Mouse (Mus musculus) kidney, embryonic 16.5 days (tissue): Measurements from ENCODE around the gene Ilkap. TPM values are rescaled to one million over a fixed set of nuclear protein-coding genes. Genes with fewer than 3 reads are reported as not detected.

Source experiments
- ATAC-seq: fragments of 200-750 bp; cut with Nextera tagmentation; 2 replicates; pipeline ENCODE4 v1.8.0; 2017; ENCODE audit warnings: moderate TSS enrichment; ENCODE audit not compliant: low FRiP score, low TSS enrichment
- H3K27ac ChIP-seq: fragments of 300-500 bp; sonication (generic); 2 replicates; pipeline ENCODE4 v1.5.1; 2014; ENCODE audit warnings: low read length
- H3K27me3 ChIP-seq: fragments of 300-500 bp; sonication (generic); 2 replicates; pipeline ENCODE4 v1.6.1; 2014; ENCODE audit warnings: low read length, control low read depth, mixed read lengths; ENCODE audit not compliant: insufficient read depth
- H3K36me3 ChIP-seq: fragments of 300-500 bp; sonication (generic); 2 replicates; pipeline ENCODE4 v1.6.1; 2014; ENCODE audit warnings: low read length, control low read depth, mixed read lengths; ENCODE audit not compliant: insufficient read depth
- H3K4me1 ChIP-seq: fragments of 300-500 bp; sonication (generic); 2 replicates; pipeline ENCODE4 v1.6.1; 2014; ENCODE audit warnings: low read length, control low read depth, mixed read lengths; ENCODE audit not compliant: insufficient read depth
- H3K4me2 ChIP-seq: fragments of 300-500 bp; sonication (generic); replicated peaks from 2 replicates; pipeline ENCODE4 v1.6.1; 2014; ENCODE audit warnings: low read depth, low read length
- H3K4me3 ChIP-seq: fragments of 300-500 bp; sonication (generic); 2 replicates; pipeline ENCODE4 v1.5.1; 2014; ENCODE audit warnings: mild to moderate bottlenecking, low read length
- H3K9ac ChIP-seq: fragments of 300-500 bp; sonication (generic); replicated peaks from 2 replicates; pipeline ENCODE4 v1.6.1; 2014; ENCODE audit warnings: low read length
- H3K9me3 ChIP-seq: fragments of 300-500 bp; sonication (generic); 2 replicates; pipeline ENCODE4 v1.6.1; 2016; ENCODE audit warnings: low read length, control low read depth
- WGBS: fragments of 180-500 bp; shearing (Covaris S2); extraction: QIAGEN DNeasy Blood & Tissue Kit; methylation state at CpG from one replicate; pipeline ENCODE4 v1.1.7; 2014; 5-methylcytosine and 5-hydroxymethylcytosine counted together
- polyA plus RNA-seq: library from polyadenylated mRNA; unstranded; fragments of >200 nt; fragmentation: Nextera tagmentation; extraction: Ambion mirVana; gene quantifications from 2 replicates; pipeline ENCODE4 v1.2.1, GENCODE M21; 2015

Ilkap gene
- polyA plus RNA-seq, 1 experiment from 2014 or later: 140 TPM

- under 1% methylated on average over 68 of the region's 68 CpGs for WGBS
- peak; percentile 58 for ATAC-seq
- Histone ChIP-seq H3K36me3 (peaks cover 11% of the 10 kb centered on the region; the same call in 1 of the 2 replicates), H3K4me1 (peaks cover 16% of the 10 kb centered on the region), H3K27me3 (peaks cover 3% of the 10 kb centered on the region; the same call in 1 of the 2 replicates), H3K9ac (peak within 1 kb of the TSS; percentile 77), H3K4me2 (peak within 1 kb of the TSS; percentile 88), H3K9me3 (peaks cover 9% of the 10 kb centered on the region; the same call in 1 of the 2 replicates), H3K27ac (no peak within 1 kb of the TSS), H3K4me3 (peak within 1 kb of the TSS; percentile 42)
Measured at GRCm38 (mm10) chr1:91366215-91367108, 32.2 kb downstream of the Ilkap start, which contains the start of gene Erfe. Gene Erfe, plus strand, starts transcription at chr1:91366430.

GRCm38 (mm10) chr1:91365816-91366214, 32.8 kb downstream of the Ilkap start:
- Histone ChIP-seq H3K4me2 (peak overlapping the region; percentile 88), H3K27ac (no peak overlapping the region), H3K36me3 (peaks cover 6% of the 10 kb centered on the region; the same call in 1 of the 2 replicates), H3K9ac (peak overlapping the region; percentile 77; the same call in 1 of the 2 replicates), H3K4me3 (peak overlapping the region; percentile 42), H3K9me3 (peaks cover 9% of the 10 kb centered on the region; the same call in 1 of the 2 replicates), H3K4me1 (peaks cover 16% of the 10 kb centered on the region), H3K27me3 (peaks cover 3% of the 10 kb centered on the region; the same call in 1 of the 2 replicates)
- ATAC-seq: 0 out of 2 replicates have a peak, but pooled peaks have one; percentile 16
- 22% methylated on average over 8 of the region's 8 CpGs for WGBS

- H3K36me3 ChIP-seq: no peaks in the 10 kb centered on the region
- peaks cover 16% of the 10 kb centered on the region for H3K4me1 ChIP-seq
- WGBS: 72% methylated on average over 16 of the region's 16 CpGs
- no peak for ATAC-seq
- no peak overlapping the region for H3K4me2 ChIP-seq
- H3K27me3 ChIP-seq: peaks cover 3% of the 10 kb centered on the region; the same call in 1 of the 2 replicates
- no peak overlapping the region for H3K9ac ChIP-seq
- no peak overlapping the region for H3K27ac ChIP-seq
- no peak overlapping the region for H3K4me3 ChIP-seq
- peaks cover 9% of the 10 kb centered on the region; the same call in 1 of the 2 replicates for H3K9me3 ChIP-seq
Measured at GRCm38 (mm10) chr1:91364822-91365644, 33.6 kb downstream of the Ilkap start.

- peaks cover 16% of the 10 kb centered on the region for H3K4me1 ChIP-seq
- H3K27ac ChIP-seq: no peak overlapping the region
- no peak overlapping the region for H3K4me3 ChIP-seq
- WGBS: 80% methylated on average over 5 of the region's 5 CpGs
- H3K4me2 ChIP-seq: no peak overlapping the region
- no peak for ATAC-seq
- H3K36me3 ChIP-seq: no peaks in the 10 kb centered on the region
- no peak overlapping the region for H3K9ac ChIP-seq
- H3K9me3 ChIP-seq: peaks cover 9% of the 10 kb centered on the region; the same call in 1 of the 2 replicates
- peaks cover 3% of the 10 kb centered on the region; the same call in 1 of the 2 replicates for H3K27me3 ChIP-seq
Measured at GRCm38 (mm10) chr1:91362113-91362512, 36.5 kb downstream of the Ilkap start.

- no peaks in the 10 kb centered on the region for H3K27me3 ChIP-seq
- H3K4me3 ChIP-seq: no peak overlapping the region
- ATAC-seq: no peak
- H3K4me1 ChIP-seq: no peaks in the 10 kb centered on the region
- H3K36me3 ChIP-seq: no peaks in the 10 kb centered on the region
- no peaks in the 10 kb centered on the region for H3K9me3 ChIP-seq
- 83% methylated on average over 11 of the region's 11 CpGs for WGBS
- no peak overlapping the region for H3K4me2 ChIP-seq
- H3K27ac ChIP-seq: no peak overlapping the region
- H3K9ac ChIP-seq: no peak overlapping the region
Measured at GRCm38 (mm10) chr1:91356105-91356504, 42.5 kb downstream of the Ilkap start.

- Histone ChIP-seq H3K27ac (no peak overlapping the region), H3K9ac (no peak overlapping the region)
- no peak for ATAC-seq
Measured at GRCm38 (mm10) chr1:91352277-91352676, 46.3 kb downstream of the Ilkap start.

GRCm38 (mm10) chr1:91351249-91351648, 47.4 kb downstream of the Ilkap start:
- ATAC-seq: no peak
- H3K4me2 ChIP-seq: no peak overlapping the region
- H3K4me3 ChIP-seq: no peak overlapping the region
- H3K27me3 ChIP-seq: peaks cover 6% of the 10 kb centered on the region
- no peak overlapping the region for H3K27ac ChIP-seq
- no peaks in the 10 kb centered on the region for H3K9me3 ChIP-seq
- H3K36me3 ChIP-seq: no peaks in the 10 kb centered on the region
- 76% methylated on average over 3 of the region's 3 CpGs for WGBS
- no peaks in the 10 kb centered on the region for H3K4me1 ChIP-seq
- H3K9ac ChIP-seq: no peak overlapping the region

More at GRCm38 (mm10) chr1:91352277-91352676, 46.3 kb downstream of the Ilkap start:
- Histone ChIP-seq H3K4me2 (no peak overlapping the region), H3K36me3 (no peaks in the 10 kb centered on the region), H3K9me3 (no peaks in the 10 kb centered on the region), H3K4me1 (no peaks in the 10 kb centered on the region), H3K27me3 (no peaks in the 10 kb centered on the region), H3K4me3 (no peak overlapping the region)
- 84% methylated on average over 2 of the region's 2 CpGs for WGBS

GRCm38 (mm10) chr1:91350841-91351240, 47.8 kb downstream of the Ilkap start, which contains the start of gene Klhl30:
Gene Klhl30, plus strand, starts transcription at chr1:91351016.
- Histone ChIP-seq H3K9me3 (no peaks in the 10 kb centered on the region), H3K9ac (no peak within 1 kb of the TSS), H3K4me1 (no peaks in the 10 kb centered on the region), H3K27me3 (peaks cover 10% of the 10 kb centered on the region), H3K4me3 (no peak within 1 kb of the TSS), H3K27ac (no peak within 1 kb of the TSS), H3K4me2 (no peak within 1 kb of the TSS), H3K36me3 (no peaks in the 10 kb centered on the region)
- no peak for ATAC-seq
- WGBS: 64% methylated on average over 4 of the region's 4 CpGs

GRCm38 (mm10) chr1:91346892-91347291, 51.7 kb downstream of the Ilkap start:
- H3K4me2 ChIP-seq: no peak overlapping the region
- H3K36me3 ChIP-seq: no peaks in the 10 kb centered on the region
- no peak overlapping the region for H3K4me3 ChIP-seq
- ATAC-seq: peak; percentile 70
- no peak overlapping the region for H3K27ac ChIP-seq
- WGBS: 33% methylated on average over 3 of the region's 3 CpGs
- peaks cover 8% of the 10 kb centered on the region for H3K4me1 ChIP-seq
- no peaks in the 10 kb centered on the region for H3K9me3 ChIP-seq
- H3K27me3 ChIP-seq: peaks cover 44% of the 10 kb centered on the region
- no peak overlapping the region for H3K9ac ChIP-seq
